Mouse (Mus musculus) intestine, embryonic 14.5 days (tissue): Measurements from ENCODE around the gene Hoxd1. TPM values are rescaled to one million over a fixed set of nuclear protein-coding genes. Genes with fewer than 3 reads are reported as not detected.

Source experiments
- ATAC-seq: fragments of 200-750 bp; cut with Nextera tagmentation; replicated peaks from 2 replicates; pipeline ENCODE4 v1.8.0; 2017; ENCODE audit warnings: low read depth, moderate number of reproducible peaks, moderate TSS enrichment, moderate library complexity; ENCODE audit not compliant: low FRiP score, low TSS enrichment
- DNase-seq: peaks from one replicate; pipeline ENCODE4 v3.0.0-alpha.2; 2018; ENCODE audit warnings: low spot score
- H3K27ac ChIP-seq: fragments of 300-500 bp; sonication (generic); 2 replicates; pipeline ENCODE4 v1.5.1; 2014; ENCODE audit warnings: low read depth, mild to moderate bottlenecking, control low read depth
- H3K27me3 ChIP-seq: fragments of 300-500 bp; sonication (generic); replicated peaks from 2 replicates; pipeline ENCODE4 v1.6.1; 2014; ENCODE audit warnings: low read length, control low read depth; ENCODE audit not compliant: control insufficient read depth, insufficient read depth
- H3K36me3 ChIP-seq: fragments of 300-500 bp; sonication (generic); 2 replicates; pipeline ENCODE4 v1.6.1; 2014; ENCODE audit warnings: low read length, control low read depth; ENCODE audit not compliant: control insufficient read depth, insufficient read depth
- H3K4me1 ChIP-seq: fragments of 300-500 bp; sonication (generic); replicated peaks from 2 replicates; pipeline ENCODE4 v1.6.1; 2014; ENCODE audit warnings: low read length, control low read depth, mixed read lengths; ENCODE audit not compliant: control insufficient read depth, insufficient read depth
- H3K4me2 ChIP-seq: fragments of 300-500 bp; sonication (generic); 2 replicates; pipeline ENCODE4 v1.6.1; 2014; ENCODE audit warnings: low read length
- H3K4me3 ChIP-seq: fragments of 300-500 bp; sonication (generic); 2 replicates; pipeline ENCODE4 v1.5.1; 2014; ENCODE audit warnings: low read depth, low read length, control low read depth, mixed read lengths
- H3K9ac ChIP-seq: fragments of 300-500 bp; sonication (generic); 2 replicates; pipeline ENCODE4 v1.6.1; 2014; ENCODE audit warnings: mild to moderate bottlenecking, low read length
- H3K9me3 ChIP-seq: fragments of 300-500 bp; sonication (generic); 2 replicates; pipeline ENCODE4 v1.6.1; 2016; ENCODE audit warnings: low read length, control low read depth; ENCODE audit not compliant: control insufficient read depth
- WGBS: fragments of 180-500 bp; shearing (Covaris S2); extraction: QIAGEN DNeasy Blood & Tissue Kit; methylation state at CpG from one replicate; pipeline ENCODE4 v1.1.7; 2014; 5-methylcytosine and 5-hydroxymethylcytosine counted together
- polyA plus RNA-seq: library from polyadenylated mRNA; unstranded; fragments of >200 nt; fragmentation: Nextera tagmentation; extraction: Ambion mirVana; gene quantifications from 2 replicates; pipeline ENCODE4 v1.2.1, GENCODE M21; 2014

Hoxd1 gene
- polyA plus RNA-seq = 0.62 TPM in 1 of 2 replicates, not detected in the other

GRCm38 (mm10) chr2:74762522-74763244 is at the start of gene Hoxd1:
Gene Hoxd1, plus strand, starts transcription at chr2:74762980.
- Histone ChIP-seq H3K4me3 (peak within 1 kb of the TSS; percentile 37), H3K9me3 (no peaks in the 10 kb centered on the region), H3K27ac (no peak within 1 kb of the TSS), H3K9ac (no peak within 1 kb of the TSS), H3K4me2 (peak within 1 kb of the TSS; percentile 69), H3K4me1 (peaks cover 16% of the 10 kb centered on the region), H3K27me3 (peaks cover 82% of the 10 kb centered on the region), H3K36me3 (no peaks in the 10 kb centered on the region)
- peak; percentile 89 for ATAC-seq
- peak; percentile 78 for DNase-seq
- under 1% methylated on average over 49 of the region's 61 CpGs for WGBS

DNA sequence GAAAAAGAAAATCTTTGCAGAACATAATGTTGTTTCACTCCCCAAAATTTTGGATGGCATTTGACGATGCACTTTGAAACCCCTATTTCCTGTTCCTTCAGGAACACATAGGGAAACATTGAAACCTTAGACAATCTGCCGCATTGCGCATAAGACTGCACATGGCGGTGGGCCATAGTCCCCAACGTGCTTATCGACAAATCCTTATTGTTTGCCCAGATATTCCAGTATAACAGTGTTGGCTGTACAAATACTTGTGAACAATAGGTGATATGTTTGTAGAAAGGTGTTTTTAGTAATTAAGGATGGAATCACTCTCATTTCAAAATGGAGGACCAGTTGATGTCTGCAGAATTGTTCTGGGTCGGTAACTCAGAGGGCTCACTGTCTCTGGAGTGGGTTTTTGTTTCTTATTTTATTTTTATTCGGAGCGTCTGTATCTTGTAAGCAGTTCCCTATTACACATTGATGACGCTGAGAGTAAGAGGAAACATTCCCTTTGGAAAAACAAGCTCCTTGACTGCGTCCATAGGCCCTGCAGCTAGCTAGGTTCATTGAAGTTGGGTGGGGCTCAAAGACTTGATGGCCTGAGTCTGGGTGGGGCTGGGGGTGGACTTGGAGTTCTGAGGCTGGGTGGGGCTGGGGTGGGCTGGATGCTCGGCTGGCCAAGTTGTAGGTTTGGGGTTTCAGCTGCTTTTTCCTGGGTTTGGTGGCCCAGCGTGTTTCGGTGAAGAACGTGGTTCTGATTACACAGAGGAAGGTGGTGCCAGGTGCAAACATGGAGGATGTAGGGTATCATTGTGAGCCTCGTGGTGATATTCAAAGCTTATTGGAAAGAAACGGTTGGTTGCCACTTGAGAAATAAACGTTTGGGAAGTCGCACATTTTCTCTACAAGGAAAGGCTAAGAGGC is 49.3 kb upstream of the Hoxd1 start:
- H3K27me3 ChIP-seq = peaks cover 65% of the 10 kb centered on the region
- H3K27ac ChIP-seq = peak overlapping the region; percentile 1; the same call in 1 of the 2 replicates

DNA sequence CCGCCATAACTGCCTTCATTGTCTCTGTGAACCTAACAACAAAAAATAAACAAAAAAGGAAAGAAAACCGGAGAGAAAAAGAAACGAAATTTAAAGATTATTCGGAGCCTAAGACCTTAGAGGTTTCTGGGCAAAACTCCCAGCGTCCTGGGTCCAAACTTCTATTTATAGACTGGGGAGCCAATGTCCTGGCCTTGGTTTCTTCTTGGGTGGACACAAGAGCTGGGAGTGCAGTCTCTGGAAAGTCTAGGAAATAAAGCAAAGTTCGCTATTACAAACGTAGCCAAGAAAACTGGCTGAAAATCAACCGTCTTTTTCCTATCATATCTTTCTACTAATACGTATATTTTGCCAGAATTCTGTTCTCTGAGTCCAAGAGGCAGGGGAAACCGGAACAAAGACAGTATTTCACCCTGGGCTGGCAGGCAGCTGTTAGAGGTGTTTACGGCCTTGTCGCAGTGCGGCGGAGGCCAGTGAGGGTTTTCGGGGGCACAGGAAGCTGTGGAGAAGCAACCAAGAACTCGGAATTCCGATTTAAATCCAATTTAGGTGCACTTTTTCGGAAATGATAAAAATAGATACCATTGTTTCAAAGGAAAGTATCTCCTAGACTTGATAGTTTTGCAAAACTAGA is 48.5 kb upstream of the Hoxd1 start:
- 13% methylated on average over 18 of the region's 18 CpGs for WGBS
- peak overlapping the region; percentile 23; the same call in 1 of the 2 replicates for H3K9ac ChIP-seq
- H3K4me2 ChIP-seq = peak overlapping the region; percentile 62
- DNase-seq (no peak), ATAC-seq (no peak)
- peak overlapping the region; percentile 1; the same call in 1 of the 2 replicates for H3K27ac ChIP-seq
- H3K9me3 ChIP-seq = no peaks in the 10 kb centered on the region
- peak overlapping the region; percentile 59 for H3K4me3 ChIP-seq
- 0 out of 2 replicates have a peak, but pooled peaks cover 3% of the 10 kb centered on the region for H3K4me1 ChIP-seq
- peaks cover 61% of the 10 kb centered on the region for H3K27me3 ChIP-seq
- no peaks in the 10 kb centered on the region for H3K36me3 ChIP-seq

More for the DNA sequence above, 49.3 kb upstream of the Hoxd1 start:
- Histone ChIP-seq H3K36me3 (no peaks in the 10 kb centered on the region), H3K4me1 (0 out of 2 replicates have a peak, but pooled peaks cover 3% of the 10 kb centered on the region), H3K4me2 (peak overlapping the region; percentile 62), H3K9me3 (no peaks in the 10 kb centered on the region), H3K9ac (peak overlapping the region; percentile 51; the same call in 1 of the 2 replicates), H3K4me3 (peak overlapping the region; percentile 59)
- no peak for ATAC-seq
- DNase-seq = no peak
- WGBS = 18% methylated on average over 19 of the region's 19 CpGs

GRCm38 (mm10) chr2:74714881-74715280 is 47.9 kb upstream of the Hoxd1 start:
- WGBS = 3% methylated on average over 14 of the region's 14 CpGs
- H3K36me3 ChIP-seq = no peaks in the 10 kb centered on the region
- H3K9me3 ChIP-seq = no peaks in the 10 kb centered on the region
- 0 out of 2 replicates have a peak, but pooled peaks cover 3% of the 10 kb centered on the region for H3K4me1 ChIP-seq
- DNase-seq (no peak), ATAC-seq (peak; percentile 58; the same call in 1 of the 2 replicates)
- H3K4me3 ChIP-seq = peak overlapping the region; percentile 14; the same call in 1 of the 2 replicates
- peak overlapping the region; percentile 14; the same call in 1 of the 2 replicates for H3K9ac ChIP-seq
- peaks cover 61% of the 10 kb centered on the region for H3K27me3 ChIP-seq
- H3K4me2 ChIP-seq = peak overlapping the region; percentile 62
- H3K27ac ChIP-seq = peak overlapping the region; percentile 1; the same call in 1 of the 2 replicates

- H3K27me3 ChIP-seq = peaks cover 60% of the 10 kb centered on the region
- H3K4me3 ChIP-seq = peak overlapping the region; percentile 25
- no peaks in the 10 kb centered on the region for H3K36me3 ChIP-seq
- ATAC-seq (peak; percentile 72), DNase-seq (peak; percentile 99)
- WGBS = 3% methylated on average over 26 of the region's 26 CpGs
- no peaks in the 10 kb centered on the region for H3K9me3 ChIP-seq
- no peak overlapping the region for H3K27ac ChIP-seq
- 0 out of 2 replicates have a peak, but pooled peaks cover 3% of the 10 kb centered on the region for H3K4me1 ChIP-seq
- H3K4me2 ChIP-seq = peak overlapping the region; percentile 62
- no peak overlapping the region for H3K9ac ChIP-seq
These were observed 47.1 kb upstream of the Hoxd1 start for GRCm38 (mm10) chr2:74715504-74716241.

DNA sequence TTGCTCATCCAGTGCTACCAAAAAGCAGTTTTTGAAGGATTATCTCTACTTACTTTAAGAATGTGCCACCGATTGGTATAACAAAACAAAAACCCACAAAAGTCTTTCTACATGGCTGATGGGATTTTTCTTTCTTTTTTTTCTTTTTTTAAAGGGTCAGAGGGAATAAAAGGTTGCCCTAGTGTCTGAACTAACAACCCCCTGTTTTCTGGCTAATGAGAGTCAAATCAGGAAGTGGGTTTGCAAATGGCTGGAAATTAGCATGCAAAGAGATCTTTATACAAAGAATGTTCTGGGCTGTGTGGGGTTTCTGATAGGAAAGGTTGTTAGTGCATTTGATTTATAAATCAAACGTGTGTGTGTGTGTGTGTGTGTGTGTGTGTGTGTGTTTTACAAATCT is 42.4 kb upstream of the Hoxd1 start:
- H3K9me3 ChIP-seq = no peaks in the 10 kb centered on the region
- H3K27me3 ChIP-seq = peaks cover 74% of the 10 kb centered on the region
- no peaks in the 10 kb centered on the region for H3K36me3 ChIP-seq
- peaks cover 22% of the 10 kb centered on the region for H3K4me1 ChIP-seq
- no peak overlapping the region for H3K9ac ChIP-seq
- ATAC-seq (no peak), DNase-seq (no peak)
- 36% methylated on average over 2 of the region's 2 CpGs for WGBS
- H3K4me2 ChIP-seq = no peak overlapping the region
- no peak overlapping the region for H3K27ac ChIP-seq
- H3K4me3 ChIP-seq = no peak overlapping the region

DNA sequence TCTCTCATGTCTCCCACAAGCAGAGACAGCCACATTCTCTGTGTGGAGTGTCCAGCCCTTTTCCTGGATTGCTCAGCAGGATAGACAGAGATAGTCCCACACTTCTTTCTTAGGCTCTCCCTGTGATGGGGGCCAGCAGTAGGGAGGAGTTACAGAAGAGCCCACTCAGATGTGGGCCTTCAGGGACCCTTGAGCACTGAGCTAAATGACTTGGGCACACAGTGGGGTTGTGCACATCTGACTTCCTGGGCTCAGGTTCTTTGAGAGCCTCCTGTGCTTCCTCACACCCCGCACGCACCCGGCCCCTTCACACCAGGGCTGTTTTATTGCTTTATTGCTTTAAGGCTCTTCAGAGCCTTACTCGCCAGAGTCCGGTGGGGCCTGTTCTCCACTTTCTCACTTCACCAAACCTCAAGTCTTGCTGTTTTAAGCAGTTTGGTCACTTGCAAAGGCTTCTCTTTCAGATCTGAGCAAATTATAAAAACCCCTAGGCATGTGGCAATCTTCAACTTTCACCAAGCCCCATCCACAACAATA is 41.8 kb upstream of the Hoxd1 start:
- no peaks in the 10 kb centered on the region for H3K36me3 ChIP-seq
- peaks cover 80% of the 10 kb centered on the region for H3K27me3 ChIP-seq
- no peak overlapping the region for H3K27ac ChIP-seq
- H3K9ac ChIP-seq = no peak overlapping the region
- H3K9me3 ChIP-seq = no peaks in the 10 kb centered on the region
- no peak overlapping the region for H3K4me3 ChIP-seq
- DNase-seq (peak; percentile 68), ATAC-seq (0 out of 2 replicates have a peak, but pooled peaks have one; percentile 51)
- WGBS = 27% methylated on average over 5 of the region's 5 CpGs
- no peak overlapping the region for H3K4me2 ChIP-seq
- H3K4me1 ChIP-seq = peaks cover 19% of the 10 kb centered on the region
